Mouse (Mus musculus) heart, postnatal 14 days (tissue): Measurements from ENCODE around the gene Pitx1. TPM values are rescaled to one million over a fixed set of nuclear protein-coding genes. Genes with fewer than 3 reads are reported as not detected.
A peak's percentile ranks its signal among the peaks of the same experiment; 100 is the strongest.

Source experiments
- DNase-seq, 2 experiments: peaks; one replicate each; pipeline ENCODE4 v3.0.0; 2021 to 2022
- intact Hi-C: fragments of 180-260 bp; cut with DNase I; formaldehyde crosslinking; loops from one replicate; pipeline ENCODE4 v1.15.1; 2025
- total RNA-seq, 2 experiments: library from RNA; stranded (reverse); gene quantifications; 2 replicates each; pipeline ENCODE4 v1.2.3; 2021

Gene Pitx1
- total RNA-seq, 2 experiments from 2014 or later, result not detected

DNA sequence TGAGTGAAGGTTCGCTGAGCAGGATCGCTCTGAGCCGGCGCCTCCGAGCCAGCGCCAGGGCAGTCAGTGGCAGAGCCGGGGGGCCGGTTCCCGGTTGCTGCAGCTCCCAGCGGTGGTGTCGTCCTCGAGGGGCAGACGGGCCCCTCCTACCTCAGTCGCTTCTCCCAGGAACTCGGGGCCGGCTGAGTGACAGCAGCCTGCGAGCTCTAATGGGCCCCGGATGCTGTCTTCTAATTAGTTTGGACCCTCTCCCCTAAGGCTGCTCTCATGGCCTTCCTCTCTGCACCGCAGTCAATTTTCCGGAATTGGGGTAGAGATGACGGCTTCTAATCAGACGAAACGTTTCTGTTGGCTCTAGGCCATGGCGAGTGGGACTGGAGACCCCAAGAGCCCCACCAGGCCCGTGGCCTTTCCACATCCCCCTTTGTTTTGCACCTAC, 4.3 kb downstream of the Pitx1 start:
- DNase-seq, result no peak
- intact Hi-C loops, result no loop called here

DNA sequence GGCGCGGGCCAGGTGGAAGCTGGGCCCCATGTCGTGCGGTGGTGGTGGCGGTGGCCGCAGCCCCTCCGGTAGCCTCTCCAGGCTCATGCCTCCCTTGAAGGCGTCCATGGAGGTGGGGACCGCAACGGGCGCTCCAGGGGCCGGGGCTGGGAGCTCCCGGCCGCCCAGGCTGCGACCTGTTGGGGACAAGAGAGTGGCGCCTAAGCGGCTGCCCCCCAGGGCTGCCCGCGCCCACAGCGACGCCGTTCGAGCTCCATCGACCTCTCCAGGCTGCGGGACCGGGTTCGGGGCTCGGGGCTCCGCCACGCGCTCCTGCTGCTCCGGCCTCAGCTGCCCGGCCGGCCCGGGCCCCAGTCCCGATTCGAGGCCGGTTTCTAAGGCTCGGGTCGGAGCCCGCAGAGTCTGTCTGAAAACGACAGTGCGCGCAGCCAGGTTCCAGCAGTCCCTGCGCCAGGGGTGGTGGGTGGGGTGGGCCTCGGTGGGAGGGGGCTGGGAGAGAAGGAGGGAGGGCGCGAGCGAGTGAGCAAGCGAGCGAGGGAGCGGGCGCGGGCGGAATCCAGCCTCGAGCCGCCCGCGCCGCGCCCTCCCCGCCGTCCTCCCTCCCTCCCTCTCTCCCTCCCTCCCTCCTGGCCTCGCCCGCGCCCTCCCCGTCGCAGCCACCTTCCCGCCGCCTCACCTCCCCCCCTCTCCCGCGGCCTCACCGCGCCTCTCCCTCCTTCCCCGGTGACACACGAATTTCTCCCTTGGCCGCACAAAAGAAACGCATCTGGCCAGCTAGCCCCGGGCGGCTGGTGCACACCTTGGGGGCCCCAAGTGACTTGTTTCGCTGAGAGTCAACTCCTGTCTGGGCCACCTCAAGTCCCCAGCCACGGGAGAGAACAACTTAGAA, 4.9 kb downstream of the Pitx1 start:
- intact Hi-C loops, result no loop called here
- no peak for DNase-seq

DNA sequence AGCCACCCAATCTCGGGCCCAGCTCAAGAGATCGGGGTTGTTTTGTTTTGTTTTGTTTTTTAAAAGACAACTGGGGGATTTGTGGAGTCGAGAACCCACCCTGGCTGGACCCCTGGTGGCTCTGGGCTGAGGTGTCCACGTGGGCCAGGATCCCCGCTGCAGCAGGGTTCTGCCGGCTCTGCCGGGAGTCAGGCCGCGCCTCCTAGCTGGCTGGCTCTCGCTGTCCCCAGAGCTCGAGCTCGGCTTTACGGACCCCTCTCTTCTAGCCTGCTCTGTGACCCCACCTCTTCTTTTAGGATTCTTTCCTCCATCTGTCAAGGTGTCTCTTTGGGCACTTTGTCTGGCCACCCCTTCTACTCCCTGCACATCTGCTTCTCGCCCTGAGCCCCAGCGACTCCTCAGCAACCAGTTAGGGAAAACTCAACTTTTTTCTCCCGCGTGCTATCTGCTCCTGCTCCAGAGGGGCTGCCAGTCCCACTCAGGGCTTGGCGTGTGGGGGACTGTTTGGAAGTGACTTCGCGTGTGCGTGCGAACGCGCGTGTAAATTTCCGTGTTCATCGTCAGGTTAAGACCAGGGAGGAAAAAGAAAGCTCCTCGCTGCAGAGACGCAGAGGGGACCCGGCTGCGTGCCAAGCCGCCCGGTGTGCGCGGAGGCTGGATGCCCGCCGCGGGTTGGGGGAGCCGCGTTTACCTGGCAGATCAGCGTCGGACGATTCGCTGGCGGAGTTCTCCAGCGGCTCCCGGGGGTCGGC, 5.7 kb downstream of the Pitx1 start:
- intact Hi-C loops, result no loop called here
- DNase-seq, result peak; percentile 20 to 24

DNA sequence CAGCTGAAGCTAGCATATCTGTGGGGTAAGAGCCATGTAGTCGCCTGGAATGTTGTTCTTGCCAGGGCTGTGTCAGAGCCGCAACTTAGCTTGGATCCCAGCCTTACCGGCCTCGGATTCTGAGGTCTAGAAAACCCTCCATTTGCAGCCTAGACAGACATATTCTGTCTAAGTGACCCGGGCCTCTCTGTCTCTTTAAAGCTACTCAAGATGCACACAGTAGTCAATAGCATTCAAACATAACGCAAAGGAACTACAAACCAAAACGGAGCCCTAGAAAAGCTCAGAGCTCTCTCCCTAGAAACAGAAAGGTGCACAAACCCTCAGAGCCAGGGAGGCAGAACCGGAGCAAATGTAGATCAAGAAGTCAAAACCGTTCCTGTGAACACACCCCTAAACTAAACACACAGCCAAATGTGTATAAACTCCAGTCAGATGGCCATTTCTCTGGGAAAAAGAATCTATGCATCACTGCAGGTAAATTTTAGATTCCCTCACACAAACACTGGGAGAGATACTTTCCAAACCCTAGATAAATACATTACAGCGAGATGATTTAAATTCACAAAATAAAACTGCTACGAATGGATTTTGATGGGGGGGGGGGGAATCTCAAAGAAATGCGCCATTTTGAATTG, 6.9 kb downstream of the Pitx1 start:
- intact Hi-C loops, result no loop called here
- DNase-seq, result no peak

DNA sequence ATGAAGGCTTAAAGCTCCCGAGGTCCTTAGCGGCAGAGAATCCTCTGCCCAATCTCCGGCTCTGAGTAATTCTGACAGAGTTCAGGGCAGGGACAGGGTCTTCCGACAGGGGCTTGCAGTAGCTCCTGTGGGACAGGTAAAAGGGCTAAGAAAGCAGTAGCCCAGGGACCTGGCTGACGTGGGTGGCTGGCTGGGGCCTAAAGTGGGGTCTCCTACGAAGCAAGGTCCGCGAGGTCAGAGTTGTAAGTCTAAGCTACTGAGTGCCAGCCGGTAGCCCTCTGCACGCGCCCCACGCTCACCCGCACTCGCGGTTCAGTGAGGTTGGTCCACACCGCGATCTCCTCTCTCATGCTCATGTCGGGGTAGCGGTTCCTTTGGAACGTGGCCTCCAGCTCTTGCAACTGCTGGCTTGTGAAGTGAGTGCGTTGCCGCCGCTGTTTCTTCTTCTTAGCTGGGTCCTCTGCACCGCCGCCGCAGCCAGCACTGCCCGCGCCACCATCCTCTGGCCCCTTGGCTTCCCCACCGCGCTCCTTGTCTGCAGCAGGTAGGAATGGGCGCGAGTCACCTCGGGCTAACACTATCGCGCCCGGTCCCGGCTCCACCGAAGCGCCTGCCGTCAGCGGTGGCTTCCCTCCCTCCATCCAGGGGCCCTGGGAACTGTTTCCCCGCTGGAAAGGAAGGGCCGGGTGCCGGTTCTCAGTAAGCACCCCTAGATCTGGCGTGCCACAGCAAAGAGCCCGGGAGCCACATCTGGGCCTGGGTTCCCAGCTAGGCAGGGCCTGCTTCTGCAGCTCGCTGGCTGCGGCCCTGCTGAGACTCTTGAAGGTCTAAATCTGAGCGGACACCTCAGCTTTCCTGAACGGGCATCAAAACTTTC, 7.6 kb downstream of the Pitx1 start:
- intact Hi-C loops, result no loop called here
- peak; percentile 16 to 24 for DNase-seq

DNA sequence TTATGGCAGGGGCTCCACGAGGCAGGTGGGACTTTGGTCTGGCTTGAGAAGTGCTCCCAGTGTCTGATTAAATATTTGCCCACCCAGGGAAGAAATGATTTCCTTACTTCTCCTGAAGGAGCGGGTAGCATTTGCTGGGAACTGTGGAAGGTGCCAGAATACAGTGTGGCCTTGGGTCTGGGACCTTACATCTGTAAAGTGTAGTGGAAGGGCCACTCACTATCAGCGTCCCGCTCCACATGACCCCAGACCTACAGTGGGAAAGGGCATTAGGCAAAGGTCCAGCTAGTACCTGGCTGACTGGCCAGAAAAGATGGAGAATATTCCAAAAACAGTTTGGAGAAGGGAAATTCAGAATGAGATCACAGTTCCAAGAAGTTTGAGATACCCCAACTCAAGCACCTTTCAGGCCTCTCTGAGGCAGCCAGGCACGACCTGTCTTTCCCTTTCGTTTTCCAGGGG, 8.3 kb downstream of the Pitx1 start:
- no peak for DNase-seq
- intact Hi-C loops, result no loop called here

DNA sequence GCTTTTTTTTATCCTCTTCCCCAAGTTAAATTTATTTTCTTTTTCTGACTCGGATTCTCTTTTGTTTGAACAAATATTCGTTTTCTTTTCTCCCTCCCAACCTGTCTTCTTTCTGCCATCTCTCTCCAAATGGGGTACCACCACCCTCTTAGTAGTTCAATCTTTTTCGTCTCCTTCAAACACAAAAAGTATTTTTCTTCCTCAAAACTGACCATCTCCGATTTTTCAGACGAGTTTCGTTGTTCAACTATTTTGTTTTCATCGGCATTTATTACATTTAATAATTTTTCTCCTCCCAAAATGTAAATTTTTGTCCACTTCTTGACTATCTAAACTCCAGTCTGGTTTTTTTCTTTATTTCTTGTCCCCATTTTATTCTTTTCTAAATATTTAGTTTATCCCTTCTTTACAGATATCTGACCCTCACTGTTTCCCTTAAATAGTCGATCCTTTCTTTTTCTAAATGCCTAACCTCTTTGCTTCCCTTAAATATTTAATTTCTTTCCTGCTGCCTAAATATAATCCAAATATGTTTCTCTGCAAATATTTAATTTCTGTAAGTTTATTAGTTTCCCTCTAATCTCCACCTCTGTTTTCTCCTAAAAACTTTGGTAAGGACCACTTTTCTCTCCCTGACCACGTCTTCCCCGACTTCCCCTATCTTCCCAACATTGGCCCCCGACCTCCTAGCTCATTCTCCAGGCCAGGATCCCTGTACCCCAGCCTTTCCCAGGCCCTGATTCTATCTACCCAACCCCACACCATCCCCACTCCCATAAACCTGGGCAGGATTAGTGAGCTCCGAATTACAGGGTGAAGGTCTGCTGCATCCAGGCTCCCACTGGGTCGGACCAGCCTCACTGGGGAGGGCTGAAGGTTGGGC, 9.0 kb downstream of the Pitx1 start:
- DNase-seq, result no peak
- intact Hi-C loops, result no loop called here

DNA sequence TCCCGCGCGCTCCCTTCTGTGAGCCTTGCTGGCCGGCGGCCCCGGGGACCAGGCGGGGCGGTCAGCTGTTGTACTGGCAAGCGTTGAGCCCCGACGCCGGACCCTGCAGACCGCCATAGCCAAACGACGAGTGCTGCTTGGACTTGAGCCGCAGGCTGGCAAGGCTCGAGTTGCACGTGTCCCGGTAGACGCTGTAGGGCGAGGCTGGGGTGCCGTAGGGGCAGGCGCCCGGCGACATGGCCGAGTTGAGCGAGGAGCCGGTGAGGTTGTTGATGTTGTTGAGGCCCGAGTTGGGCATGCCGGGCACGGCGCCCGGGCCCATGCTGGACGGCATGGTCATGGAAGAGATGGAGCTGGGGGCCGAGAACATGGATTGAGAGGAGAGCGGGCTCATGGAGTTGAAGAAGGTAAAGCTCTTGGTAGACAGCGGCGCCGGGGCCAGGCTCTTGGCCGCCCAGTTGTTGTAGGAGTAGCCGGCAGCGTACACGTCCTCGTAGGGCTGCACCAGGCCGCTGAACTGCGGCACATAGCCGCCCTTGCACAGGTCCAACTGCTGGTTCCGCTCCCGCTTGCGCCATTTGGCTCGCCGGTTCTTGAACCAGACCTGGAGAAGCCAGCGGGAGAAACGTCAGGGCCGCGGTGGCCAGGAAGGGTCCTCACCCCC, 9.9 kb downstream of the Pitx1 start:
- peak; percentile 27 to 30 for DNase-seq
- intact Hi-C loops, result no loop called here

DNA sequence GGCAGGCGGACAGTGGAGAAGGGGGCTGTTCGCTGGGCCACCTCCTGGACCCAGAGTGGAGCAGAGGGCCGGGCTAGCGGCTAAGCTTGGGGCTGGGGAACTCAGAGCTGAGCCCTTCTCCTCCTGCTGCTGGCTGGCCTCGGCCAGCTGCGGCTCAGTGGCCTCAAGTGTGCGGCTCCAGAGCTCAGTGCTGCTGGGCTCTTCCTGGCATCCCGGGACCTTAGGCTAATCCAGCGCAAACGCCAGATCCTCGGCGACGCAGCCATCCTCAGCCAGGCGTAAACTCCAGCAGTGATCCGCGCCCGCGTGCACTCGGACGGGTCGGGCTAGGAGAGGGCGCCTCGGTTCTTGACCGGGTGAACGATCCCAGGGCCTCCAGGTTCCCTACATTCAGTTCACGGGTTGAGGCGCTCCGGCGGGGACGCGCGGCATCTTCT, 10.7 kb downstream of the Pitx1 start:
- no peak for DNase-seq
- intact Hi-C loops, result no loop called here

DNA sequence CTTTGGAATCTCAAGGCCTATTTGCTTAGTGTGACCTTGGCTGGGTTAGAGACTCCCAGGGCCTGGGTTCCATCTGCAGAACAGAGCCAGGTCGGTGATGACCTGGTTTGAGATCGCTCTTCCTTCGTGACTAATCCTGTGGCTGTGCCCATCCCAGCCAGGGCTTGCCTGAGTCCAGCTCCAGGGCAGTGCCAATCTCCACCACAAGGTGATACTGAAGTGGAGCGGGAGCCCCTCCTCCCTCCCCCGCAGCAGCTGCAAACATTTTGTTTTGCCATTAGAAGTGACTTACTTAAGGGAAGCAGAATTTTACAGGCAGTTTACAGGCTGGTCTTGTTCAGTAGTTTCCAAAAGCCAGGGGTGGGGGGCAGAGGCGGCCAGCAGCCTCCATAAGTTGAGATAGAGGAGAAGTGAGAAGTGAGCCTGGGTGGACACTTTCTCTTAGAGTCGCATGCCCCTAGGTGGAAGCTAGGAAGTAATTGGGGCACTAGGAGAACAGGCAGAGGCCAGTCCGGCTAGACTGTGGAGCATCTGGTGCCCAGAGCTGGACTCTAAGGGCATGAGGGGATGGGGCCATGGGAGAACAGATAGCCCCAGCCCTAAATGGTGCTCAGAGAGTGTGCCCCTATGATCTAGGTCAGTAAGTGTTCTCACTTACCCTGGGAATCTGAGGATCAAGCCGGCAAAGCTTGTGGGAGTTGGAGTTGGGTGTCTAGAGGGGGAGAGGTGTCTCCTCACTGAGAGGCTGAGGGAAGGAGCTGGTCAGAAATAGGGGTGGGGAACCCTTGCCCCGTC, 11.6 kb downstream of the Pitx1 start:
- DNase-seq, result no peak
- intact Hi-C loops, result no loop called here

DNA sequence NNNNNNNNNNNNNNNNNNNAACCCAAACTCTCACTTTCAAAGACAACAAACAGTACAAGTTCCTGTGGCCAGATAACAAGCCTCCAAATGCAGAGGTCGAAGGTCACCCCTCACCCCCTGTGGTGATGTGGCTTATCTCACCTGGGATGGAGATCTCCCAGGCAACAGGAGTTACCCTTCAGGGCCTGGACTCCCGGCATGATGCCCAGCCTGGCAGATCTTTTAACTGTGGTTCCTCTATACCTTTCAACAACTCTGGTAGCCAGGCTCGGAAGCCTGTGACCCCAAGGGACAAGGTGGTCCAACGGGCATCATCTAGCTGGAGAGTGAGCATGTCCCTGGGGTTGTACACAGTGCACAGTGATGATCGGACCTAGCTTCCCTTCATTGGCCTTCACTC, 13.5 kb downstream of the Pitx1 start:
- no peak for DNase-seq
- intact Hi-C loops, result no loop called here

DNA sequence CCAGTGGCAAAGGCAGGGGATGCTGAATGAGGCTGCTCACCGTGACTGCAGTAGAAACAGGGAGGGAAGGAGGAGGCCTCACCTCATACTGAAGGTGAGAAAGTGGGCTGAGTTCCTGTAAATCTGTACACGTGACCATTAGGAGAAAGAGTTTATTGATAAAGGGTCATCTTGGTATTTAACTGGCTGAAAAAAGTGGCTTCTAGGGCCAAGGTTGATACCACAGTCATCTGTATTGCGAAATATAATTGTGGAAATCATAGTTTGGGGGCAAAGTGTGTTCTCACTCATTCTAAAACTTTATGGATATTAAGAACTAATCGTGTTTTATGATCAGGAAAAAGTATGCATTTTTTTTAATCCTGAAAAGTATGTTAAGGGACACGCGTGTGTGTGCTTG, 21.2 kb downstream of the Pitx1 start:
- intact Hi-C loops, result no loop called here

DNA sequence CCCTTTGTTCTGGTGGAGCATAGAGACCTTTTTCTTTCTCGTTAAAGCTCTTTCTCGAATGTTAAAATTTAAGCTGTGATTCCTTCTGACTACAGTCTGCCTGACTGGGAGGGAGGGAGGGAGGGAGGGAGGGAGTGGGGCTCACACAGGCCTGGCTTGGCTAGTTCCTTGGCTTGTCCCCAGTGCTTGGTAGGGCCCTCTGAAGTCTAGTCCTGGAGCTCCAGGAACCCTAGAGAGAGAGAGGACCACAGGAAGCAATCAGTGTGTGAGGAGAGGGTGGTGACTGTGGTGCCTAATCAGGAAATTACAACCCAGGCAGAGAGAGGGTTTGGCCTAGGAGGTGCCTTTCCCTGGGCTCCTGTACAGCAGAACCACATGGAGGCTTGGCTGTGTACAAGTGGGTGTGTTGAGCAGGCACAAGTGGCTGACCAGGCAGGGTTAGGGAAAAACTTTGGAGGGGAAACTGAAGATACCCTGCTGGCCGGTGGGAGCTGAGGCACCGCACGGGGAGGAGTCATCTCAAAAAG, 22.4 kb downstream of the Pitx1 start:
- DNase-seq, result no peak

More for the DNA sequence above, 21.2 kb downstream of the Pitx1 start:
- no peak for DNase-seq

DNA sequence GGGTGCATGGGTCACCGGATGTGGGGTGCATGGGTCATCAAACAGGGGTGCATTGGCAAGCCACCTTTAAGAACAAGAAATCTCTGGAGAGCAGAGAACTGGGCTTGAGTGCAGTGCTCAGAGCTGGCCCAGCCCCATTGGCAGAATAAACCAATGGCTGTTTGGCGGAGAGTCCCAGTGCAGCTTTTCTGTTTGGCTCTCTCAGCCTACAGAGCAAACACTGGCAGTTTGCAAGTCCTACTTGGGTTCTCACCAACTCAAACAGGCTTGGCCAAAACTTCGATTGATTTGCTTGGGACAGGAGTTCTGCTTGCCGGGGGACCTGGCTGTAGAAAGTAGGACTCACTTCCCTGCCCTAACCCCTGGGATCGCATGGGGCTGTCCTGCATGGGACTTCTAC, 25.0 kb downstream of the Pitx1 start:
- intact Hi-C loops, result no loop called here

More for the DNA sequence above, 22.4 kb downstream of the Pitx1 start:
- intact Hi-C loops, result no loop called here

DNA sequence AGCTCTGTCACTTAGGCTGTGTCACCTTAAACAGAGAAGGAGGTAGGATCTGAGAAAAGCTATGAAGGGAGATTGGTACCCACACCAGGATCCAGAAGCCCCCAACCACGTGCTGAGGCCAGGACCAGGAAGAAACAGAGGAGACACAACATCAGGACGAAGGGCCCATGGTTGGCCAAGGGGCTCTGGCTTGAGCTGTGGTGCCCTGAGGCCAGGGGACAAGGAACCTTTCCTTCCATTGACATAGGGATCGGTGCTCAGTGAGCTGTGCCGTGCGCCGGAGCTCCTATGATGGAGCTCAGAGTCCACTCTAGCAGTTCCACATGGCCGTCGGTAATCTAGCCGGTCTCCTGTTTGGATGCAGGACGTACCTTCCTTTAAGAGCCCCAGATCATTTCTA, 26.3 kb downstream of the Pitx1 start:
- intact Hi-C loops, result no loop called here
- DNase-seq, result no peak

More for the DNA sequence above, 25.0 kb downstream of the Pitx1 start:
- DNase-seq, result no peak

DNA sequence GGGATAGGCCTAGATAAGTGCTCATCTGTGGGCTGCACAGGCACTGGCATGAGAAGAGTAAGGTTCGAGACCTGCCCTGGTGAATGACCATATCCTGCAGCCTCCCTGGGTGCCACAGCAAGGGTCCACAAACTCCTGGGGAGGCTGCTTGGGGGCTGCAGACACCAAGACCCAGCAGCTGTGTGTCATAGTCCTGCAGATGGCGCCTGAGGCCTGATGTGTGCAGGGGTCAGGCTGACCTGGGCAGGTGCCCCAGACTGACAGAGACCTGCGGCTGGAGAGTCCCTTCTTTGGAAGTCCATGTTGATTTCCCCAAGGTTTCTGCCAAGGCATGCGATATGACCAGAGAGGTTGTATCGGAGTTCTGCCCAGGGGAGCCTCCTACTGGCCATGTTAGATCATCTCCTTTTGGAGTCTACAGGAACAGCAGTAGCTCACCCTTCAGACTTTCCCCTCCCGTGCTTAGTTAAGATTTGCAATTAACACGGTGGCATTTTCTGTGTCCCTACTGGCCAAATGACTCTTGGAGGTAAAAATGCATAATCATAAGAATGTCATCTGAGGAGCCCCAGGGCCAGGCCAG, 26.9 kb downstream of the Pitx1 start:
- DNase-seq, result no peak
- intact Hi-C loops, result no loop called here

DNA sequence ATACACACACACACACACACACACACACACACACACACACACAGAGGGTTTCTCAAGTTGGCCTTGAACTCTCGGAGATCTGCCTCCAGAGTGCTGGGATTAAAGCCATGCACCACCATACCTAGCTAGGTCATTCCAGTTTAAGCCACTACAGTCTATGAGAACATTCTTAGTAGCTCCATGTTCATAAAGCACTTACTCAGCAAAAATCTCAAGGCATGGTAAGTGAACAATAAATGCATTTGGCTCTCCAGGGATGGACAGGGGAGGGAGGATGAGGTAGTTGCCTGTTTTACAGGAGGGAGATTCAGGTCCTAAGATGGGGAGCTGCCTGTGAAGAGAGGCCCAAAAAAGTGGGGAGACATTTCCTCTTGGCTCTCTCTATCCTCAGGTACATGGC, 32.0 kb downstream of the Pitx1 start:
- DNase-seq, result no peak
- intact Hi-C loops, result no loop called here
